Mouse (Mus musculus) stomach, embryonic 14.5 days (tissue): ENCODE measurements around the gene Abcc2. TPM values are rescaled to one million over a fixed set of nuclear protein-coding genes. Genes with fewer than 3 reads are reported as not detected.

Experiments used
- ATAC-seq: fragments of 200-750 bp; cut with Nextera tagmentation; 2 replicates; pipeline ENCODE4 v1.8.0; 2017; ENCODE audit warnings: low read depth, moderate TSS enrichment; ENCODE audit not compliant: insufficient number of reproducible peaks, insufficient read depth, low FRiP score
- H3K27ac ChIP-seq: fragments of 300-500 bp; sonication (generic); 2 replicates; pipeline ENCODE4 v1.5.1; 2014; ENCODE audit warnings: mild to moderate bottlenecking, low read length, moderate library complexity, mixed read lengths
- H3K27me3 ChIP-seq: fragments of 300-500 bp; sonication (generic); 2 replicates; pipeline ENCODE4 v1.6.1; 2014; ENCODE audit warnings: low read length, control low read depth, mixed read lengths; ENCODE audit not compliant: control insufficient read depth, insufficient read depth
- H3K36me3 ChIP-seq: fragments of 300-500 bp; sonication (generic); 2 replicates; pipeline ENCODE4 v1.6.1; 2014; ENCODE audit warnings: mild to moderate bottlenecking, control low read depth, low read length, moderate library complexity, mixed read lengths; ENCODE audit not compliant: control insufficient read depth, insufficient read depth
- H3K4me1 ChIP-seq: fragments of 300-500 bp; sonication (generic); 2 replicates; pipeline ENCODE4 v1.6.1; 2014; ENCODE audit warnings: low read length, control low read depth, mixed read lengths; ENCODE audit not compliant: control insufficient read depth, insufficient read depth
- H3K4me2 ChIP-seq: fragments of 300-500 bp; sonication (generic); replicated peaks from 2 replicates; pipeline ENCODE4 v1.6.1; 2014; ENCODE audit warnings: low read depth, low read length, control low read depth
- H3K4me3 ChIP-seq: fragments of 300-500 bp; sonication (generic); 2 replicates; pipeline ENCODE4 v1.5.1; 2014; ENCODE audit warnings: low read depth, low read length, control low read depth
- H3K9ac ChIP-seq: fragments of 300-500 bp; sonication (generic); replicated peaks from 2 replicates; pipeline ENCODE4 v1.6.1; 2014; ENCODE audit warnings: low read depth, mild to moderate bottlenecking, control low read depth, low read length, moderate library complexity, mixed read lengths
- H3K9me3 ChIP-seq: fragments of 300-500 bp; sonication (generic); 2 replicates; pipeline ENCODE4 v1.6.1; 2016; ENCODE audit warnings: low read depth, low read length, control low read depth; ENCODE audit not compliant: control insufficient read depth
- WGBS: fragments of 180-500 bp; shearing (Covaris S2); extraction: QIAGEN DNeasy Blood & Tissue Kit; methylation state at CpG from one replicate; pipeline ENCODE4 v1.1.7; 2014; 5-methylcytosine and 5-hydroxymethylcytosine counted together
- polyA plus RNA-seq: library from polyadenylated mRNA; unstranded; fragments of >200 nt; fragmentation: Nextera tagmentation; extraction: Ambion mirVana; gene quantifications from 2 replicates; pipeline ENCODE4 v1.2.1, GENCODE M21; 2014

Abcc2 gene
- polyA plus RNA-seq, 1 experiment from 2014 or later = 0.13 TPM

DNA sequence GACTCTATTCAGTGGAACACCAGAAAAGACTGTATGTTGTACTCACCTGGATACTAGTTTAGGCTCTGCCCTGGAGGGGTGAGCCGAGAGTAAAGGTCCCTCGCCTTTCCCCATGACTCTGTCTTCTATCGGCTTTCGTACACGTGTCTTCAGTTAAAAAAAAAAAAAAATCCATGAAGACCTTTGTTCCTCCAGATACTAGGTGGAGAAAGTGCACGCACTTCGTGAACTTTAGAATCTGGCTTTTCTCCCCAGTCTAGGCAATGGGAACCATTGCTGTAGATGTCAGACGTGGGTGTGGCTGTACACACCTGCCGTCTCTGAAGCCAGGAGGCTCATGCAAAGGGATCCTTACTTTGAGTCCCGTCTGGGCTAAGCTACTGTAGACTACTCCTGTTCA is 31.3 kb downstream of the Abcc2 start:
- no peak for ATAC-seq
- H3K36me3 ChIP-seq = no peaks in the 10 kb centered on the region
- H3K4me2 ChIP-seq = no peak overlapping the region
- H3K9me3 ChIP-seq = no peaks in the 10 kb centered on the region
- H3K9ac ChIP-seq = no peak overlapping the region
- peaks cover 6% of the 10 kb centered on the region; the same call in 1 of the 2 replicates for H3K4me1 ChIP-seq
- 80% methylated on average over 10 of the region's 10 CpGs for WGBS
- H3K27ac ChIP-seq = no peak overlapping the region
- H3K4me3 ChIP-seq = no peak overlapping the region
- H3K27me3 ChIP-seq = no peaks in the 10 kb centered on the region

DNA sequence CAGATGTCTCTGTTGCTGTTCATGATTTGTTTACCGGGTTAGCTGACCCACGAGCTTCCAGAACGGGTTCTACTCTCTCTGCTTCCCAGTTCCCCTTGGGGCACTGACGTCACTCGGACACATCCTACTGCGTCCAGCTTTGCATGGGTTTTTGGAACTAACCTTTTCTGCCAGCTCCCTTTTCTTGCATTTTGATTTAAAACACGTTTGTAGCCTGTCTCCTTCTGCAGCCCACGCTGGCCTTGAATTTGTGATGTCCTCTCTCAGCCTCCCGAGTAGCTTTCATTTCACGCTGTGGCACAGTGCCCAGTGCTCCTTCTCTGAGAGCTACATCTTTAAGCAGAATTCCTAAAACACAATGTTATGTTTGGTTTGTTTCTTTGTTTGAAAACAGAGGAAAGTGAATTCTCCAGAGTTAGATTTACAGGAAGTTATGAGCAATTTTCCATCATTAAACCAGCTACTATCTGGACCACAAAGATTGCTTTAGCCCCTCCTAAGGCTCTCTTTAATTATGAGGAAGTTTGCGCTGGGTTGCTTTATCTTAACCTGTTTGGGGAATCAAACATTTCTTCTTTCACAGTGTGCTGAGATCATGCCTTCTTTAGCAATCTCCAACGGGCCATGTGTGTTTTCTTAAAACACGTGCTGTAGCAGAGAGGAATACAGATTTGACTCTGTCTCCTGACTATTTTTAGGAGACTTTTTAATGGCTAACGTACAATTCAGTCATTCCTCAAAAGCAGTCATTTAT is 33.8 kb downstream of the Abcc2 start:
- no peak overlapping the region for H3K9ac ChIP-seq
- no peaks in the 10 kb centered on the region for H3K27me3 ChIP-seq
- no peak for ATAC-seq
- no peaks in the 10 kb centered on the region for H3K9me3 ChIP-seq
- no peak overlapping the region for H3K4me3 ChIP-seq
- no peaks in the 10 kb centered on the region for H3K36me3 ChIP-seq
- H3K4me1 ChIP-seq = peaks cover 6% of the 10 kb centered on the region; the same call in 1 of the 2 replicates
- H3K4me2 ChIP-seq = no peak overlapping the region
- peak overlapping the region; percentile 35; the same call in 1 of the 2 replicates for H3K27ac ChIP-seq
- 45% methylated on average over 14 of the region's 14 CpGs for WGBS

DNA sequence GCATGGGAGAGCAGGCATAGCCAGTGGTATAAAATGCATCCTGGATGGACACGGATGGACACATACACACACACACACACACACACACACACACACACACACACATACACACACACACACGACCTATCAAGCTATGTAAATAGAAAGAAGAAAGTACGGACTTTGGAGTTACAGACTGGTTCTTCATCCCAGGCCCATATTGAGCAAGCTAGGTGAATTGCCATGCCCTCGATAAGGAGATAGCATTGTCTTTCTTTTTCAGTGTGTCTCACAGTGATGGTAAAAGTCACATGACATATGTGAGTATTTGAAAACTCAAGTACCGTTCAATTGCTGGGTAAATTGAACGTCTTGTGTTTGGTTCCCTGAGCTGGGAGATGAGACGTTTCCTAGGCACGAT is 44.9 kb downstream of the Abcc2 start:
- no peak overlapping the region for H3K27ac ChIP-seq

DNA sequence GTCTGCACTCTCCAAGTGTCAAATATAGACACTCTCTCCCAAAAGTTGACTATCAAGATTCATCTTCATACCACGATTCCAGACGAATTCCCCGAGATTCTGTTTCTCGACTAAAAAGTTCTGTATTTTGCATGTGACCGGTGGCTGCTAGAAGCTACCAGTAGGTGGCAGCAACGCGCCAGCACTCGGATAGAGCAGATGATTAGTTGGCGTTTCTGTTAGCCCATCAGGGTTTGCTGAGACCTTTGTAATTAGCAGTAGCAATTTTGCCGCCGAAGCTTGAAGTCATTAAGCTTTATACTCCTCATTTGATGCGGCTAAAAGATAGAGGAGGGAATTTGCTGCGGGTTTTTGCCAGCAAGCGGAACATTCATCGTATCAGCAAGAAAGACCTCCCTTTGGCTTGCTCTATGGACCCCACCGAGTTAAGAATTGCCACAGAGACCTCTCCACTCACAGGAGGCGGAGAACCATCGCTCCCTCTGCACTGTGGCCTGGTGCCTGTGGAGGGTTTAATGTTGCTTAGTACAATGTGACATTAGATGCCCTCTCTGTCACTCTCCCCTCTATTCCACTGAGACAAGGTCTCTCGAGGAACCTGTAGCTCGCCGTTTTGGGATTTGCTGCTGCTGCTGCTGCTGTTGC is 50.6 kb downstream of the Abcc2 start:
- Histone ChIP-seq H3K4me2 (no peak overlapping the region), H3K4me3 (no peak overlapping the region), H3K4me1 (no peaks in the 10 kb centered on the region), H3K9me3 (no peaks in the 10 kb centered on the region), H3K27me3 (no peaks in the 10 kb centered on the region), H3K36me3 (no peaks in the 10 kb centered on the region), H3K9ac (no peak overlapping the region), H3K27ac (no peak overlapping the region)
- no peak for ATAC-seq
- WGBS = 31% methylated on average over 21 of the region's 21 CpGs

More for the DNA sequence above, 44.9 kb downstream of the Abcc2 start:
- Histone ChIP-seq H3K9ac (no peak overlapping the region), H3K4me1 (no peaks in the 10 kb centered on the region), H3K4me3 (no peak overlapping the region), H3K36me3 (no peaks in the 10 kb centered on the region), H3K4me2 (no peak overlapping the region), H3K27me3 (no peaks in the 10 kb centered on the region), H3K9me3 (no peaks in the 10 kb centered on the region)
- no peak for ATAC-seq
- 63% methylated on average over 8 of the region's 8 CpGs for WGBS

DNA sequence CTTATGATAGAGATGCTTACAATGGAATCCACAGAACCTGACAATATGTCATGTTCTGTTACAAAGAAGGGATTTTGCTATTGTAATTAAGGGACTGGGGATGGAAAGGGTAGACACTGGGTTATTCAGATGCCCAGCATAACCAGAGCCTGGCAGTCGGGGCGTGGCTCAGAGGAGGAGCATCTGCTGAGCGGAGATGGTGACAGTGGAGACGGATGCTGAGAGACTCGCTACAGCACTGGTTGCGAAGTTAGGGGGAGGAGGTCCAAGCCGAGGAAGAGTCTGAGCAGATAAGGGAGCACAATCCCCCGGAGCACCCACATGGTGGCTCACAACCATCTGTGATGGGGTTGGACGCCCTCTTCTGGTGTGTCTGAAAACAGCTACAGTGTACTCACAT is 61.2 kb downstream of the Abcc2 start:
- Histone ChIP-seq H3K4me1 (no peaks in the 10 kb centered on the region), H3K36me3 (peaks cover 24% of the 10 kb centered on the region), H3K4me3 (no peak overlapping the region), H3K9me3 (no peaks in the 10 kb centered on the region), H3K9ac (no peak overlapping the region), H3K27me3 (no peaks in the 10 kb centered on the region), H3K27ac (no peak overlapping the region), H3K4me2 (no peak overlapping the region)
- 80% methylated on average over 9 of the region's 9 CpGs for WGBS
- no peak for ATAC-seq

DNA sequence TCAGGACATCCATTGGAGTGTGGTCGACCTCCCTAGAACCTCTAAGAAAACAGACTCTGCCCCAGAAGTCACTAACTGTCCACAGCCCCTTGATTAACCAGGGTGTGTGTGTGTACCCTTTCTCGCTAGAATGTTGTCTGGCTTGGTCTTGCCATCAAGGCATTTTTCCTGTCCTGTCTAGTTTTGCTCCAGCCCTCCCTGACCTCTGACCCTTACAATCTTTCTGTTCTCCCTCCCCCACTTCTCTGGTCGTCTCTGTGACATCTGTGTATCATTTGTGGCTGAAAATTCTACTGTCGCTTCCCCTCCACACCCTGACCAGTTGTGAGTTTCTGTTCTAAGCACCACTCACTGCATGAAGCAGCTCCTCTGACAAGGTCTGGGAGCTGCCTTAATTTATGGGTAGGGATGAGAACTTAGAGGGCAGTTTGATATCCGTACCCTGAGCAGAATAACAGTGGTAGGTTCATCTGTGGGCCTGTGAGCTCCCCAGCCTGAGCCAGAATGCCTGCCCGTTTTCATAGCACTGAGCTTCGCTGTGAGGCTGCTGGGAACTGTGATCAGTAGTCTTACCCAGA is 63.4 kb downstream of the Abcc2 start:
- H3K4me1 ChIP-seq = no peaks in the 10 kb centered on the region
- no peak overlapping the region for H3K9ac ChIP-seq
- peaks cover 44% of the 10 kb centered on the region for H3K36me3 ChIP-seq
- no peak overlapping the region for H3K27ac ChIP-seq
- H3K4me3 ChIP-seq = no peak overlapping the region
- H3K27me3 ChIP-seq = no peaks in the 10 kb centered on the region
- no peak overlapping the region for H3K4me2 ChIP-seq
- H3K9me3 ChIP-seq = no peaks in the 10 kb centered on the region
- 44% methylated on average over 7 of the region's 7 CpGs for WGBS
- no peak for ATAC-seq

DNA sequence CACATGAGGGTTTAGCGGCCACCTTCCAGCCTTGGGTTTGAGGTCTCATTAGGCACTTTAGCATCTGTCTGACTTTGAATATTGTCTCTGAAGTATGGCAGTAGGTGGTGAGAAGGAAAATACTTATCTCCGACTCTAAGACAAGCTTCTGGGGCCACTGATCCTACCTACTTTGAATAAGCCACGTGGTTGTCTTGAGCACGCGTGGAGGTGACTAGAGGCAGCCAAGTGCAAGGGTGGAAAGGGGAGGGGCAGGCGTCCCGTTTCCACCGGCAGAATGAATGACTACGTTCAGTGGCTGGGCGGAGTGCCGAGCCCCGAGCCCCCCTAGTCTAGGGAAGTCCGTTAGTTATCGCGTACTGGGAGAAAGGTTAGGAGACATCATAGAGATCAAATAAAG is 65.1 kb downstream of the Abcc2 start:
- no peaks in the 10 kb centered on the region for H3K27me3 ChIP-seq
- H3K9me3 ChIP-seq = no peaks in the 10 kb centered on the region
- H3K27ac ChIP-seq = no peak overlapping the region
- H3K4me2 ChIP-seq = no peak overlapping the region
- H3K4me3 ChIP-seq = no peak overlapping the region
- peaks cover 59% of the 10 kb centered on the region for H3K36me3 ChIP-seq
- no peak for ATAC-seq
- no peaks in the 10 kb centered on the region for H3K4me1 ChIP-seq
- H3K9ac ChIP-seq = no peak overlapping the region
- 79% methylated on average over 15 of the region's 15 CpGs for WGBS

DNA sequence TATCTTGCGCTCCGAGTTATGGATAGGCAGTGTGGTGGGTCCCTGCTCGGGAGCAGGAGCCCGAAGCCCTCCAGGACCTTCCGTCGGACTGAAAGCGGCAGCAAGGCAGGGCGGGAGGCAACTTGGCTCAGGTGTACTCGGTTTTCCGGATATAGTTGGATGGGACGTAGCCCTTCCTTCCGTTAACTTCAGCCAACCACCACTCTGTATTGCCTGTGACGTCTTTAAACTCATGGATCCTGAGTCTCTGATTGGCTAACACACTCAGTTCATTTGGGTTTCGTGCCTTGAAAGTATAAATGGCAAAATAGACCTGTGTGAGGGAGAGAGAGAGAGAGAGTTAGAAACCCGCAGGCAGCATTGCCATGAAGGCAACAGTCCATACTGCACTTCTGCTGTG is 66.0 kb downstream of the Abcc2 start:
- Histone ChIP-seq H3K4me1 (no peaks in the 10 kb centered on the region), H3K9ac (no peak overlapping the region), H3K27me3 (no peaks in the 10 kb centered on the region), H3K9me3 (no peaks in the 10 kb centered on the region), H3K27ac (no peak overlapping the region), H3K36me3 (peaks cover 63% of the 10 kb centered on the region), H3K4me3 (no peak overlapping the region), H3K4me2 (no peak overlapping the region)
- ATAC-seq = no peak
- 95% methylated on average over 15 of the region's 15 CpGs for WGBS
